12 mouse cellular contexts compared by ENCODE assay signal in genomic region chr4:95162386-95163090, GRCm38 (mm10).
DNase-seq lines count a peak whose midpoint lies in the region; ATAC-seq and TF ChIP-seq lines count a peak whose summit lies in the region.
"Had no signal": no experiment of that assay in that cellular context is flagged by ENCODE, and none has a peak within 500 bp of the region (broad histone marks: within the 10 kb centered on the region; RNA-seq: fewer than 3 reads in every experiment).

No protein-coding gene starts in this region.

- peak; percentile 15 for DNase-seq in cerebellum, adult 9-11 months
- no peak for DNase-seq in cerebellum, adult 11-12 months
- DNase-seq in 416B (ENCODE audit: low read depth) = peak; percentile 81
- no peak for DNase-seq in embryonic facial prominence, embryonic 10.5 days (ENCODE audit: low spot score)
- DNase-seq in liver, postnatal 0 days = peak; percentile 47
- DNase-seq in left cerebral cortex, postnatal 14 days (ENCODE audit: low spot score in 2 of 2) = no peak
- no peak for DNase-seq in midbrain, postnatal 0 days (ENCODE audit: low spot score)
- no peak for DNase-seq in gastrocnemius, postnatal 36 days
- DNase-seq: cerebellum, adult 8-10 months; gastrocnemius, postnatal 10 days had no signal

- TF ChIP-seq EP300 in liver, postnatal 0 days (IDR thresholded peaks at IDR 0.05; ENCODE audit: low read depth) = no peak

- H3K27me3 ChIP-seq in embryonic facial prominence, embryonic 10.5 days (replicated peaks; ENCODE audit: low read depth, poor library complexity, severe bottlenecking) = peaks cover 13% of the 10 kb centered on the region; the same call in 1 of the 2 replicates
- H3K27me3 ChIP-seq in liver, postnatal 0 days (ENCODE audit: insufficient read depth, low read length) = no peaks in the 10 kb centered on the region
- H3K27me3 ChIP-seq in midbrain, postnatal 0 days (ENCODE audit: insufficient read depth, low read length) = no peaks in the 10 kb centered on the region
- H3K27me3 ChIP-seq: stomach, embryonic 15.5 days had no signal

- H3K9me3 ChIP-seq in embryonic facial prominence, embryonic 10.5 days = no peaks in the 10 kb centered on the region
- H3K9me3 ChIP-seq in liver, postnatal 0 days (ENCODE audit: low read length) = no peaks in the 10 kb centered on the region
- H3K9me3 ChIP-seq in midbrain, postnatal 0 days (ENCODE audit: low read length) = no peaks in the 10 kb centered on the region
- H3K9me3 ChIP-seq: midbrain, embryonic 12.5 days; stomach, embryonic 15.5 days had no signal

- no peak for ATAC-seq in liver, postnatal 0 days
- ATAC-seq in midbrain, postnatal 0 days (ENCODE audit: low FRiP score) = no peak

- peak overlapping the region; percentile 37 for H3K27ac ChIP-seq in embryonic facial prominence, embryonic 10.5 days (replicated peaks)
- peak overlapping the region; percentile 99 for H3K27ac ChIP-seq in liver, postnatal 0 days (ENCODE audit: low read depth)
- H3K27ac ChIP-seq in midbrain, postnatal 0 days (ENCODE audit: low read depth, low read length) = no peak overlapping the region
- H3K27ac ChIP-seq: midbrain, embryonic 12.5 days had no signal

- intact Hi-C loops in left cerebral cortex, postnatal 14 days (cut with DNase I) = loop anchor here (10.0 kb wide), 1 partner anchor 712 kb away; no protein-coding TSS in a partner anchor
- intact Hi-C loops in gastrocnemius, postnatal 36 days (cut with DNase I) = loop anchor here (5.0 kb wide), 3 partner anchors 45 to 700 kb away; no protein-coding TSS in a partner anchor

- H3K4me3 ChIP-seq in embryonic facial prominence, embryonic 10.5 days = no peak overlapping the region
- H3K4me3 ChIP-seq in liver, postnatal 0 days (ENCODE audit: low read depth, low read length) = no peak overlapping the region
- no peak overlapping the region for H3K4me3 ChIP-seq in midbrain, postnatal 0 days (ENCODE audit: low read depth, low read length)

- WGBS in embryonic facial prominence, embryonic 10.5 days = 78% methylated on average over 9 of the region's 9 CpGs
- WGBS in liver, postnatal 0 days (ENCODE audit: insufficient replicate concordance) = 33% methylated on average over 9 of the region's 9 CpGs
- 79% methylated on average over 9 of the region's 9 CpGs for WGBS in midbrain, postnatal 0 days

- TF ChIP-seq CTCF in liver, postnatal 0 days (IDR thresholded peaks at IDR 0.05; ENCODE audit: low read depth) = 0 out of 2 replicates have a peak, but pooled peaks have one; percentile 25
- TF ChIP-seq CTCF in midbrain, postnatal 0 days (IDR thresholded peaks at IDR 0.05) = no peak

- H3K4me1 ChIP-seq in embryonic facial prominence, embryonic 10.5 days = peaks cover 26% of the 10 kb centered on the region
- H3K4me1 ChIP-seq in liver, postnatal 0 days (ENCODE audit: insufficient read depth) = peaks cover 32% of the 10 kb centered on the region
- peaks cover 6% of the 10 kb centered on the region; the same call in 1 of the 2 replicates for H3K4me1 ChIP-seq in midbrain, postnatal 0 days (ENCODE audit: insufficient read depth, low read length)

- peak overlapping the region; percentile 87 for H3K4me2 ChIP-seq in liver, postnatal 0 days (ENCODE audit: low read depth, low read length)
- no peak overlapping the region for H3K4me2 ChIP-seq in midbrain, postnatal 0 days (ENCODE audit: low read depth, low read length, poor library complexity, severe bottlenecking)

- H3K36me3 ChIP-seq in embryonic facial prominence, embryonic 10.5 days (replicated peaks) = no peaks in the 10 kb centered on the region
- H3K36me3 ChIP-seq in liver, postnatal 0 days (replicated peaks; ENCODE audit: insufficient read depth, low read length) = no peaks in the 10 kb centered on the region
- no peaks in the 10 kb centered on the region for H3K36me3 ChIP-seq in midbrain, postnatal 0 days (ENCODE audit: insufficient read depth, low read length)
- H3K36me3 ChIP-seq: midbrain, embryonic 12.5 days; stomach, embryonic 15.5 days had no signal

- H3K9ac ChIP-seq in liver, postnatal 0 days (replicated peaks) = no peak overlapping the region
- H3K9ac ChIP-seq in midbrain, postnatal 0 days (replicated peaks; ENCODE audit: low read length, poor library complexity, severe bottlenecking) = no peak overlapping the region

Comparison
In these comparisons a context has a peak if more than half of its experiments do, and no peak if none do; other contexts are left out.
1. DNase-seq: peak in cerebellum, adult 9-11 months (single experiment), 416B (single experiment) and liver, postnatal 0 days (single experiment); none in cerebellum, adult 11-12 months (single experiment), embryonic facial prominence, embryonic 10.5 days (single experiment), left cerebral cortex, postnatal 14 days (0 of 2), midbrain, postnatal 0 days (single experiment) and gastrocnemius, postnatal 36 days (0 of 2).